Mouse (Mus musculus) adrenal gland, postnatal 4 days (tissue): ENCODE results near the gene Armc5. TPM values are rescaled to one million over a fixed set of nuclear protein-coding genes. Genes with fewer than 3 reads are reported as not detected.

ENCODE experiments used
- DNase-seq, 2 experiments: peaks; one replicate each; pipeline ENCODE4 v3.0.0; 2021 to 2022; ENCODE audit warnings: low spot score in 2 of 2, mixed read lengths in 2 of 2
- microRNA-seq: library from miRNA; unstranded; fragments of <30 nt; microRNA quantifications from one replicate; pipeline ENCODE4 v1.2.0, GENCODE M21; 2021
- total RNA-seq, 2 experiments: library from RNA; stranded (reverse); gene quantifications; 2 replicates each; pipeline ENCODE4 v1.2.3; 2021

Armc5 gene
- total RNA-seq, 2 experiments from 2014 or later, result 23.7 to 25.2 TPM

DNA sequence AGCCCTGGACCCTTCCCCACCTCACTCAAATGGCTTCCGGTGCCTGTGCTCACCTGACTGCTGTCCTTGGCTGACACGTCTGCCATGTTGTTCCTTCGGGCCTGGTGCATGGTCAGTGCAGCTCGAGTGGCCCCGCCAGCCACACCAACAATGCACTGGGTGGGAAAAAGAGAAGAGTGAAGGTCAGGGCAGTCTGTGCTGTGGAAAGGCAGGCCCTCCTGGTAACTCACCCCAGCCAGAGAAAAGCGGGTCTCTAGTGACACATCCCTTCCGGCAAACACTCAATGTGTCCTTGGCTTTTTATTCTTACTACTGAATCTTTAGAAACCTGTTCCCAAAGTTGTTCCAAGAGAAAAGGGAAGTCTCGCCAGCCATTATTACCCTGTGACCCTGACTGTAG lies 47.9 kb downstream of the Armc5 start:
- DNase-seq, result no peak

DNA sequence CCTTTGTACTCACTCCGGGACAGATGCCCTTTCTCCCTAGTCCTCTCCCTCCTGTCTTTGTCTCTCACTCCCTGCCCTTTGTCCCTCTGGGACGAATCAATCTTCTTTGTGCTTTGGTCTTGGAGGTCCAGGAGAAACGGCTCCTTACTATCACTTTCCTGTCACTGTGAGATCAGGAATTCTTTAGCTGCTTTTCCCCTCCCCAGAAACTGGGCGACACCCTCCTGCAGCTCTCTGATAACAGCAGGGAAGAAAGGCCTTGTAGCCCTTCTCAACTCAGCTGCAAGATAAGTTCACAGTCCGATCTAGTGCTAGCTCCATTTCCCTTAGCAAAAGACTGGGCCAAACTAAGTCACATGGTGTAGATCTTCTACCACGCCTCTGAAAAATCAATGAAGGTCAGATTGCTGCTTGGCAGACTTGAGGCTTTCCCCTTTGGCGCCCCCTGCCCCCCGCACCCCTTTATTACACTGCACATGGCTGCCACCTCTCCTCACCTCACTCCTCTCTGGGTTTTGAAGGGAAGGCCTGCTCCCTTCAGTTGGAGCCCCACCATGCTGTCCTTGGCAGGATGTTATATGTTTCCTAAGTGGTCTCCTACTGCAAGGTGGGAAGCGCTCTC lies 51.9 kb downstream of the Armc5 start:
- no peak for DNase-seq

Small RNAs within 50 kb of the gene (microRNA-seq; reads per million reads assigned to microRNA genes)
- gene Mir3103, result not detected

Other genes with a start within 250 kb of the Armc5 start
- 10 to 100 TPM; 14.7 to 15.3 TPM for gene Pycard, start 243.5 kb upstream of the Armc5 start, total RNA-seq
- 1 to 10 TPM; 3.4 to 8.6 TPM for gene Trim72, start 233.4 kb upstream of the Armc5 start, total RNA-seq
- 1 to 10 TPM; 3.3 to 5.6 TPM for gene Itgam, start 174.7 kb upstream of the Armc5 start, total RNA-seq
- not detected for gene Gm49368, start 174.7 kb upstream of the Armc5 start, total RNA-seq
- under 1 TPM; 0.45 to 0.59 TPM for gene Itgax, start 107.8 kb upstream of the Armc5 start, total RNA-seq
- gene Itgad, start 83.0 kb upstream of the Armc5 start, total RNA-seq, result under 1 TPM; 0.20 to 0.23 TPM
- 10 to 100 TPM; 15.8 to 26.8 TPM for gene Cox6a2, start 31.0 kb upstream of the Armc5 start, total RNA-seq
- 1 to 10 TPM; 8.4 TPM for gene 9130023H24Rik, start 689 bp downstream of the Armc5 start, total RNA-seq
- 10 to 100 TPM; 32.0 to 35.0 TPM for gene Tgfb1i1, start 9.5 kb downstream of the Armc5 start, total RNA-seq
- 10 to 100 TPM in 1 of 2 experiments, under 1 TPM in 1; 0.73 to 22.0 TPM for gene Slc5a2, start 28.3 kb downstream of the Armc5 start, total RNA-seq
- gene BC017158, start 60.8 kb downstream of the Armc5 start, total RNA-seq, result 10 to 100 TPM; 39.3 to 39.4 TPM
- 10 to 100 TPM; 11.5 to 12.0 TPM for gene Rgs10, start 181.4 kb downstream of the Armc5 start, total RNA-seq
- gene Tial1, start 224.4 kb downstream of the Armc5 start, total RNA-seq, result 100 to 1,000 TPM; 119 to 121 TPM